Mouse (Mus musculus) megakaryocyte, embryonic 14.5 days (primary cell): Measurements from ENCODE around the gene Cog1.

Experiments used
- FLI1 ChIP-seq: IDR thresholded peaks from 2 replicates; pipeline ENCODE4 v1.6.1; 2012; ENCODE audit warnings: low read length, inconsistent platforms, mixed read lengths
- GATA1 ChIP-seq: IDR thresholded peaks from 3 replicates; pipeline ENCODE4 v1.6.1; 2012; ENCODE audit warnings: mixed read lengths, low read length, inconsistent platforms, borderline replicate concordance

DNA sequence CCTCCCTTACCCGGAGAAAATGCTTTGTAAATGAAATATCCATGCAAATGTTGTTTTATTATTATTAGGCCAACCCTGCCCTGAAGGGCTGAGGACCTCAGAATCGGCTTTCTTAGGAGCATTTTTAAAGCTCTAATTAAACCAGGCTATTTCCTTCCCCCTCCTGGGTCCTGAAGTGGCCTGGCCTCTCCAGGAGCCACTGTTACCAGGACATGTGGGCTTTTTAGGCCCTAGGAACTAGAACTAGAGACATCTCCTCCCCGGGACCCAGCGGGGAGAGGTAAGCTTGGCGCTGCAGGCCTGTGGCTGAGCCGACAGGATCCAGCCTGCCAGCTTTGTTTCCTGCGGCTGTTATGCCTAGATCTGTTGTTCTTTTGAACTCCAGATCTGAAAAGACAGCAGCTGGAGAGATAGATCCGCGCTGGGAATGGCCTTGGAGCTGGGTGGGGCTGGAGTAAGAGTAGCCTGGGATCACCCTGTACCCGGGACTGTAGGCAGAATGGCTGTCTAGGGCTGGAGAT lies 61.3 kb downstream of the Cog1 start:
- TF ChIP-seq GATA1 = no peak
- no peak for TF ChIP-seq FLI1
